Mouse (Mus musculus) cerebellum, postnatal 25 days (tissue): ENCODE measurements at regions not wholly inside any gene's neighbourhood (a gene's known extent, or its start where the extent isn't known, plus 50 kb on each side); places are given as distances from the start of the nearest gene placed in this dataset.
"Not testable (repeated sequence)": the region's sequence is repeated elsewhere in the genome, so short reads cannot be mapped to it uniquely, and the experiment has no call there.

Experiments
- DNase-seq, 2 experiments: peaks; one replicate each; pipeline ENCODE4 v3.0.0; 2021; ENCODE audit warnings: mixed read lengths in 2 of 2

- no peak for DNase-seq
Observed at GRCm38 (mm10) chr3:112384641-112385040, 874.0 kb downstream of the Amy2a5 start.

GRCm38 (mm10) chr3:112345866-112346265 lies 912.8 kb downstream of the Amy2a5 start:
- no peak for DNase-seq

- DNase-seq, result peak in 1 of 2 experiments; percentile 4
Observed at GRCm38 (mm10) chr3:112331171-112331570, 927.5 kb downstream of the Amy2a5 start.

GRCm38 (mm10) chr3:112325348-112325747 lies 933.3 kb downstream of the Amy2a5 start:
- no peak for DNase-seq

- DNase-seq, result peak; percentile 34 to 66
Observed at GRCm38 (mm10) chr3:112321196-112321595, 937.4 kb downstream of the Amy2a5 start.

GRCm38 (mm10) chr3:112278785-112279430 lies 979.7 kb downstream of the Amy2a5 start:
- no peak for DNase-seq

- no peak for DNase-seq
Observed at GRCm38 (mm10) chr3:112261334-112262101, 997.1 kb downstream of the Amy2a5 start.

- DNase-seq, result not testable (repeated sequence)
Observed at GRCm38 (mm10) chr3:112242986-112243385, 1015.7 kb downstream of the Amy2a5 start.

GRCm38 (mm10) chr3:112239626-112240120 lies 1019.0 kb downstream of the Amy2a5 start:
- no peak for DNase-seq
